Mouse (Mus musculus) frontal cortex, postnatal 36 days (tissue): ENCODE measurements around the gene Cyp2a22.
"Not testable (repeated sequence)": the region's sequence is repeated elsewhere in the genome, so short reads cannot be mapped to it uniquely, and the experiment has no call there.

Experiments used
- DNase-seq, 2 experiments: peaks; one replicate each; pipeline ENCODE4 v3.0.0; 2022; ENCODE audit warnings: low spot score in 2 of 2

The Cyp2a22 gene

DNA sequence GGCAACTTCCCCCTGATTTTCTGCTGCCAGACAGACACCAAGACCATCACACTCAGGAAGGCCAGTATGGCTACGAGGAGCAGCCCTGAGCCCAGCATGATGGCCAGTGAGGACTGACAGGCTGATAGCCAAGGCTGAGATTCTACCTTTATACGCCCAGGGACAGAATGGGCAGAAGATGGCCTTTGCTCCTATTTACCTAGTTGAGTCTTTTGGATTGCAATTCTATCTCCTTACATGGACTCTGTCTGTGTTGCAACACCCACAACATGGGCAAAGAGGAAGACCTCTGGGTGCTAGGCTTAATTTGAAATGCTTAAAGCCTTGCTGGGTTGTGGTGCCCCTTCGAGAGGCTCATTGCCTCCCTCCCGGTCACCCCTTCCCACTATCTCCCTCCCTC lies at the start of gene Cyp2a22:
TSS of gene Cyp2a22 (minus strand) at position 123 of the 400 bp plus-strand sequence.
- DNase-seq: no peak

GRCm38 (mm10) chr7:26983151-26983550 lies 44.0 kb upstream of the Cyp2a22 start:
- DNase-seq: not testable (repeated sequence)

DNA sequence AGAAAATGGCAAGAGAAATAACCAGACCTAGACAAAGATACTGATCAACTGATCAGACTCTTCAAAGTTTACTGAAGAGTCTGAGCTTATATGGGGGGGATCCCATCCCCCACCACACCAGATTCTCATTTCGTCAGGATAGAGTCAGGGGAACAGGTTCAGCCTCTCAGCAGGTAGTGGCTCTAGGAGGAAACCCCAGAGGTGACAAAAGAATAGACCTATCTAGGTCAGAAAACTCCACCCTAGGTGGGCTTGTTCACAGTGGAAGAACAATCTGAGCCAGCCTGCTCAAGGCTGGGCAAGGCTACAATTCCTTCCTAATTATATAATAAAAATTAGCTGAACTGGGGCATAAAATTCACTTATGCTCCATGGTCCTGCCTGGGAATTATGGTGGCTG lies 43.4 kb upstream of the Cyp2a22 start:
- DNase-seq: no peak

GRCm38 (mm10) chr7:26981937-26982336 lies 42.8 kb upstream of the Cyp2a22 start:
- not testable (repeated sequence) for DNase-seq

DNA sequence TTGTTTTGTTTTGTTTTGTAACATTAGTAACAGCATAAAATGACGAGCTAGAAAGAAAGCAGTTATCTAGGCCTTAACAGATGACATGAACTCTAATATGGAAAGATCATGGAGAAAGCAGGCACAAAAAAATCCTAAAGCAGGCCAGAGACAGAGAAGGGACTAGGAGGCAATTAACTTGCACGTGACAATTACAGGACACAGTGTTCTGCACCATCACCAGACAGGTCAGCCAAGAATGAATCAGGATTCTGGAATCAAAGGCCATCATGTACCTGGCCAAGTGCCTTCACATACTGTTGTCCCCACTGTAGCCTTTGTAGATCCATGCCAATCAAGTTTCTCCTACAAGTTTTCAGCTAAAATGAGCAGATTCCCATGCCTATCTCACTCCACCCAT lies 42.3 kb upstream of the Cyp2a22 start:
- not testable (repeated sequence) for DNase-seq

GRCm38 (mm10) chr7:26962371-26962770 lies 23.2 kb upstream of the Cyp2a22 start:
- not testable (repeated sequence) for DNase-seq

DNA sequence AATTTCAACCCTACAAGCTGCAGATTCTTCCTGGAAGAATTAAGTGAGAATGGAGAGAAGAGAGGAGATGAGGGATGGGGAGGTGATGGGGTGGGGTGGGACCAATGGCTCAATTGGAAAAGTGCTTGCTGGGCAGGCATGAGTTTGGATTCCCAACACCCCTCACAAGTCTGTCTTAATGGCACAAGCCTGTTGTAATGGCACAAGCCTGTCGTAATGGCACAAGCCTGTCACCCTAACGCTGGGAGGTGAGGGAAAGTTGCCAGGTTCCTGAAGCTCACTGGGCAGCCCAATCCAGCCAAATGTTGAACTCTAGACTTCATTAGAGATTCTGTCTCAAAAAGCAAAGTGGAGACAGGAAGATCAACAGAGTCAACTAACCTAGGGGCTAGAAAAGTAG lies 14.1 kb upstream of the Cyp2a22 start:
- not testable (repeated sequence) for DNase-seq

- DNase-seq: not testable (repeated sequence)
These were observed 13.5 kb upstream of the Cyp2a22 start for GRCm38 (mm10) chr7:26952671-26953070.

GRCm38 (mm10) chr7:26941320-26941925 lies 2.2 kb upstream of the Cyp2a22 start:
- DNase-seq: not testable (repeated sequence)

DNA sequence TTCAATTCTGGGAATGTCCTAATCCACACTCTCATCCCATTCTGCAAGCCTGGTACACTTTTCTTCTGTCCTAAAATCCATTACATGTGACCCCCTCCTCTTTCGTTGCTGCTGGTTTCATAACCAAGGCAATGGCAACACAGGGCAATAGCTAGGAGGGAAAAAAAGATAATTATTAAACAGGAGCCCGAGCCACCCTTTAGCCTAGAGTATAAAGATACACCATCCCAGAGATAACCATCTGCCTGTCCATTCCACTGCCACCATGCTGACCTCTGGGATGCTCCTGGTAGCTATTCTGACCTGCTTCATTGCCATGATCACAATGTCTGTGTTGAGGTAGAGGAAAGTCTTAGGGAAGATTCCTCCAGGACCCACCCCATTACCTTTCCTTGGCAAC lies 22.1 kb downstream of the Cyp2a22 start:
- not testable (repeated sequence) for DNase-seq
